Mouse (Mus musculus) forebrain, embryonic 16.5 days (tissue): Measurements from ENCODE around the gene Nppa. TPM values are rescaled to one million over a fixed set of nuclear protein-coding genes. Genes with fewer than 3 reads are reported as not detected.

Experiments
- ATAC-seq: fragments of 200-750 bp; cut with Nextera tagmentation; 2 replicates; pipeline ENCODE4 v1.8.0; 2017; ENCODE audit warnings: mild to moderate bottlenecking, moderate library complexity
- H3K27ac ChIP-seq: fragments of 300-500 bp; sonication (generic); 2 replicates; pipeline ENCODE4 v1.5.1; 2014; ENCODE audit warnings: low read length, control low read depth
- H3K27me3 ChIP-seq: fragments of 300-500 bp; sonication (generic); replicated peaks from 2 replicates; pipeline ENCODE4 v1.6.1; 2014; ENCODE audit warnings: low read length; ENCODE audit not compliant: control insufficient read depth, insufficient read depth
- H3K36me3 ChIP-seq: fragments of 300-500 bp; sonication (generic); 2 replicates; pipeline ENCODE4 v1.6.1; 2014; ENCODE audit not compliant: control insufficient read depth, insufficient read depth
- H3K4me1 ChIP-seq: fragments of 300-500 bp; sonication (generic); replicated peaks from 2 replicates; pipeline ENCODE4 v1.6.1; 2014; ENCODE audit warnings: low read length; ENCODE audit not compliant: control insufficient read depth, insufficient read depth
- H3K4me2 ChIP-seq: fragments of 300-500 bp; sonication (generic); 2 replicates; pipeline ENCODE4 v1.6.1; 2014; ENCODE audit warnings: mild to moderate bottlenecking, low read length, control low read depth
- H3K4me3 ChIP-seq: fragments of 300-500 bp; sonication (generic); replicated peaks from 2 replicates; pipeline ENCODE4 v1.5.1; 2014; ENCODE audit warnings: mild to moderate bottlenecking, low read length, control low read depth
- H3K9ac ChIP-seq: fragments of 300-500 bp; sonication (generic); replicated peaks from 2 replicates; pipeline ENCODE4 v1.6.1; 2014; ENCODE audit warnings: low read depth, low read length, control low read depth
- H3K9me3 ChIP-seq: fragments of 300-500 bp; sonication (generic); 2 replicates; pipeline ENCODE4 v1.6.1; 2016; ENCODE audit warnings: low read length; ENCODE audit not compliant: control insufficient read depth
- WGBS: fragments of 180-500 bp; shearing (Covaris S2); extraction: QIAGEN DNeasy Blood & Tissue Kit; methylation state at CpG from one replicate; pipeline ENCODE4 v1.1.7; 2014; 5-methylcytosine and 5-hydroxymethylcytosine counted together
- polyA plus RNA-seq: library from polyadenylated mRNA; unstranded; fragments of >200 nt; fragmentation: Nextera tagmentation; extraction: Ambion mirVana; gene quantifications from 2 replicates; pipeline ENCODE4 v1.2.1, GENCODE M21; 2015

Nppa gene
- polyA plus RNA-seq, 1 experiment from 2014 or later: not detected

GRCm38 (mm10) chr4:147976237-147976636 is 24.3 kb upstream of the Nppa start:
- Histone ChIP-seq H3K4me3 (no peak overlapping the region), H3K36me3 (no peaks in the 10 kb centered on the region), H3K27ac (no peak overlapping the region), H3K4me2 (no peak overlapping the region), H3K9ac (no peak overlapping the region), H3K27me3 (no peaks in the 10 kb centered on the region), H3K4me1 (no peaks in the 10 kb centered on the region), H3K9me3 (peaks cover 5% of the 10 kb centered on the region; the same call in 1 of the 2 replicates)
- ATAC-seq: no peak
- 83% methylated on average over 3 of the region's 3 CpGs for WGBS

- WGBS: 76% methylated on average over 4 of the region's 4 CpGs
Observed at GRCm38 (mm10) chr4:147977726-147978125, 22.8 kb upstream of the Nppa start.

GRCm38 (mm10) chr4:147978391-147978790 is 22.1 kb upstream of the Nppa start:
- Histone ChIP-seq H3K4me2 (no peak overlapping the region), H3K9me3 (peaks cover 5% of the 10 kb centered on the region; the same call in 1 of the 2 replicates), H3K4me3 (no peak overlapping the region), H3K9ac (no peak overlapping the region), H3K36me3 (no peaks in the 10 kb centered on the region), H3K4me1 (no peaks in the 10 kb centered on the region), H3K27me3 (no peaks in the 10 kb centered on the region), H3K27ac (no peak overlapping the region)
- ATAC-seq: no peak
- whole genome bisulfite sequencing: 94% methylated on average over 6 of the region's 6 CpGs

More at GRCm38 (mm10) chr4:147977726-147978125, 22.8 kb upstream of the Nppa start:
- no peaks in the 10 kb centered on the region for H3K4me1 ChIP-seq
- H3K36me3 ChIP-seq: no peaks in the 10 kb centered on the region
- no peak overlapping the region for H3K4me3 ChIP-seq
- no peak overlapping the region for H3K9ac ChIP-seq
- H3K9me3 ChIP-seq: peaks cover 5% of the 10 kb centered on the region; the same call in 1 of the 2 replicates
- H3K27me3 ChIP-seq: no peaks in the 10 kb centered on the region
- ATAC-seq: no peak
- no peak overlapping the region for H3K4me2 ChIP-seq
- H3K27ac ChIP-seq: no peak overlapping the region

- Histone ChIP-seq H3K9me3 (peaks cover 5% of the 10 kb centered on the region; the same call in 1 of the 2 replicates), H3K4me1 (no peaks in the 10 kb centered on the region), H3K27ac (no peak overlapping the region), H3K9ac (no peak overlapping the region), H3K4me2 (no peak overlapping the region), H3K4me3 (no peak overlapping the region), H3K36me3 (no peaks in the 10 kb centered on the region), H3K27me3 (no peaks in the 10 kb centered on the region)
- WGBS: 54% methylated on average over 7 of the region's 7 CpGs
- ATAC-seq: no peak
Observed at GRCm38 (mm10) chr4:147979441-147979860, 21.1 kb upstream of the Nppa start.

- 36% methylated on average over 20 of the region's 20 CpGs for WGBS
- no peak for ATAC-seq
- Histone ChIP-seq H3K4me2 (no peak within 1 kb of the TSS), H3K36me3 (no peaks in the 10 kb centered on the region), H3K9me3 (no peaks in the 10 kb centered on the region), H3K4me3 (no peak within 1 kb of the TSS), H3K27ac (no peak within 1 kb of the TSS), H3K9ac (no peak within 1 kb of the TSS), H3K4me1 (no peaks in the 10 kb centered on the region), H3K27me3 (no peaks in the 10 kb centered on the region)
Observed at GRCm38 (mm10) chr4:147985205-147986132, 15.1 kb upstream of the Nppa start, which contains the start of gene Nppb. TSS of gene Nppb (plus strand) at chr4:147985788.

- no peak overlapping the region for H3K9ac ChIP-seq
- no peak for ATAC-seq
- no peaks in the 10 kb centered on the region for H3K9me3 ChIP-seq
- no peak overlapping the region for H3K4me2 ChIP-seq
- no peaks in the 10 kb centered on the region for H3K36me3 ChIP-seq
- 68% methylated on average over 7 of the region's 7 CpGs for WGBS
- H3K27ac ChIP-seq: no peak overlapping the region
- no peak overlapping the region for H3K4me3 ChIP-seq
- no peaks in the 10 kb centered on the region for H3K27me3 ChIP-seq
- no peaks in the 10 kb centered on the region for H3K4me1 ChIP-seq
Observed at GRCm38 (mm10) chr4:147993571-147994095, 6.9 kb upstream of the Nppa start.

- 80% methylated on average over 3 of the region's 3 CpGs for WGBS
- no peaks in the 10 kb centered on the region for H3K27me3 ChIP-seq
Observed at GRCm38 (mm10) chr4:147995311-147995710, 5.2 kb upstream of the Nppa start.

GRCm38 (mm10) chr4:148001013-148001789 is 679 bp downstream of the Nppa start:
- no peaks in the 10 kb centered on the region for H3K9me3 ChIP-seq
- H3K4me3 ChIP-seq: no peak overlapping the region
- peak; percentile 18; the same call in 1 of the 2 replicates for ATAC-seq
- H3K27ac ChIP-seq: no peak overlapping the region
- peaks cover 7% of the 10 kb centered on the region for H3K4me1 ChIP-seq
- 77% methylated on average over 17 of the region's 17 CpGs for WGBS
- H3K36me3 ChIP-seq: peaks cover 14% of the 10 kb centered on the region
- no peaks in the 10 kb centered on the region for H3K27me3 ChIP-seq
- no peak overlapping the region for H3K9ac ChIP-seq
- no peak overlapping the region for H3K4me2 ChIP-seq

More at GRCm38 (mm10) chr4:147995311-147995710, 5.2 kb upstream of the Nppa start:
- no peak overlapping the region for H3K4me2 ChIP-seq
- peaks cover 3% of the 10 kb centered on the region; the same call in 1 of the 2 replicates for H3K4me1 ChIP-seq
- ATAC-seq: no peak
- H3K9ac ChIP-seq: no peak overlapping the region
- no peak overlapping the region for H3K27ac ChIP-seq
- no peaks in the 10 kb centered on the region for H3K36me3 ChIP-seq
- no peak overlapping the region for H3K4me3 ChIP-seq
- no peaks in the 10 kb centered on the region for H3K9me3 ChIP-seq

- Histone ChIP-seq H3K27ac (no peak overlapping the region), H3K36me3 (peaks cover 20% of the 10 kb centered on the region), H3K9me3 (no peaks in the 10 kb centered on the region), H3K9ac (no peak overlapping the region), H3K27me3 (no peaks in the 10 kb centered on the region), H3K4me1 (peaks cover 7% of the 10 kb centered on the region), H3K4me2 (no peak overlapping the region), H3K4me3 (no peak overlapping the region)
- 52% methylated on average over 8 of the region's 8 CpGs for WGBS
- ATAC-seq: no peak
Observed at GRCm38 (mm10) chr4:148001866-148002265, 1.3 kb downstream of the Nppa start.
